Mouse (Mus musculus) forebrain, embryonic 10.5 days (tissue): ENCODE results near the gene Sned1. TPM values are rescaled to one million over a fixed set of nuclear protein-coding genes. Genes with fewer than 3 reads are reported as not detected.
A peak's percentile ranks its signal among the peaks of the same experiment; 100 is the strongest.
"Not testable (repeated sequence)": the region's sequence is repeated elsewhere in the genome, so short reads cannot be mapped to it uniquely, and the experiment has no call there.

Source experiments
- DNase-seq: peaks from one replicate; pipeline ENCODE4 v3.0.0-alpha.2; 2017; ENCODE audit warnings: low spot score; ENCODE audit errors: extremely low spot score
- H3K27ac ChIP-seq: fragments of 300-500 bp; sonication (generic); 2 replicates; pipeline ENCODE4 v1.5.1; 2016; ENCODE audit warnings: mild to moderate bottlenecking
- H3K27me3 ChIP-seq: fragments of 300-500 bp; sonication (generic); 2 replicates; pipeline ENCODE4 v1.6.1; 2016; ENCODE audit warnings: mild to moderate bottlenecking; ENCODE audit not compliant: poor library complexity, severe bottlenecking
- H3K36me3 ChIP-seq: fragments of 300-500 bp; sonication (generic); replicated peaks from 2 replicates; pipeline ENCODE4 v1.6.1; 2016; ENCODE audit warnings: mild to moderate bottlenecking, moderate library complexity
- H3K4me1 ChIP-seq: fragments of 300-500 bp; sonication (generic); 2 replicates; pipeline ENCODE4 v1.6.1; 2016
- H3K4me3 ChIP-seq: fragments of 300-500 bp; sonication (generic); 2 replicates; pipeline ENCODE4 v1.5.1; 2016; ENCODE audit warnings: mild to moderate bottlenecking, moderate library complexity
- H3K9me3 ChIP-seq: fragments of 300-500 bp; sonication (generic); 2 replicates; pipeline ENCODE4 v1.6.1; 2016; ENCODE audit warnings: mild to moderate bottlenecking, moderate library complexity
- WGBS: fragments of 180-500 bp; shearing (Covaris S2); methylation state at CpG from one replicate; pipeline ENCODE4 v1.1.7; 2016; 5-methylcytosine and 5-hydroxymethylcytosine counted together
- polyA plus RNA-seq: library from polyadenylated mRNA; unstranded; fragments of >200 nt; fragmentation: Nextera tagmentation; extraction: Ambion mirVana; gene quantifications from 2 replicates; pipeline ENCODE4 v1.2.1, GENCODE M21; 2016

Sned1 gene
- polyA plus RNA-seq, 1 experiment from 2014 or later = 1.9 TPM

DNA sequence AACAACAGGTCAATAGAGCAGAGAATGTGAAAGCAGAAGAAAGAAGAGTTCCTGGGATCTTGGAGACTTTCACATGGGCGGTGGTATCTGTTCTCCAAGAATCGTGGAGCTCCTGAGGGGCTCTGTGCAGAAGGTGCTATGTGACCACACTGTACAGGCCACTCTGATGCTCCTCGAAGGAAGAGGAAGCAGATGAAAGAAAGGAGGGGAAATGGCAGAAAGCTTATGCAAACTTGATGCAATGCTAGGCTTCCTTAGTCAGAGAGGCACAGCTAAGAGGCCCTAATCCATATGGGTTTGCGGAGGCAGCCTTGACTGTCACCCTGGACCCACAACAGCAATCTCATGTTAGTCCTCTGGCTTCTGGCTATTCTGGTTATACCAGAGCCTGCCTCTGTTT is 55.3 kb downstream of the Sned1 start:
- peaks cover 7% of the 10 kb centered on the region for H3K36me3 ChIP-seq
- no peak overlapping the region for H3K4me3 ChIP-seq
- 86% methylated on average over 4 of the region's 4 CpGs for WGBS
- no peaks in the 10 kb centered on the region for H3K9me3 ChIP-seq
- no peak overlapping the region for H3K27ac ChIP-seq
- no peaks in the 10 kb centered on the region for H3K4me1 ChIP-seq
- no peaks in the 10 kb centered on the region for H3K27me3 ChIP-seq
- DNase-seq = no peak

- H3K36me3 ChIP-seq = peaks cover 13% of the 10 kb centered on the region
- H3K27me3 ChIP-seq = no peaks in the 10 kb centered on the region
- no peaks in the 10 kb centered on the region for H3K4me1 ChIP-seq
- WGBS = 90% methylated on average over 1 of the region's 1 CpGs
- no peak overlapping the region for H3K27ac ChIP-seq
- DNase-seq = no peak
- H3K4me3 ChIP-seq = no peak overlapping the region
- no peaks in the 10 kb centered on the region for H3K9me3 ChIP-seq
These were observed 56.0 kb downstream of the Sned1 start for GRCm38 (mm10) chr1:93291591-93291990.

GRCm38 (mm10) chr1:93292006-93292405 is 56.4 kb downstream of the Sned1 start:
- Histone ChIP-seq H3K4me1 (no peaks in the 10 kb centered on the region), H3K27me3 (no peaks in the 10 kb centered on the region), H3K36me3 (peaks cover 17% of the 10 kb centered on the region), H3K9me3 (no peaks in the 10 kb centered on the region), H3K27ac (no peak overlapping the region), H3K4me3 (no peak overlapping the region)
- 81% methylated on average over 8 of the region's 8 CpGs for WGBS
- DNase-seq = no peak

DNA sequence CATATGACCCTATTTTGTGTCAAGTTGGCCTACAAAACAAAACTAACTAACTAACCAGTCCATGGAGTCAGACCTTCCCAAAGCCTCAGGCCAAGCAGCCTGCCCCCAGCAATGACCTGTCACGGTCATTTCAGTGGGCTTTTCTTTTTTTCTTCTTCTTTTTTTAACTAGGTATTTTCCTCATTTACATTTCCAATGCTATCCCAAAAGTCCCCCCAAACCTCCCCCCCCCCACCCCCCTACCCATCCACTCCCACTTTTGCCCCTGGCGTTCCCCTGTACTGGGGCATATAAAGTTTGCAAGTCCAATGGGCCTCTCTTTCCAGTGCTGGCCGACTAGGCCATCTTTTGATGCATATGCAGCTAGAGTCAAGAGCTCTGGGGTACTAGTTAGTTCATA is 58.9 kb downstream of the Sned1 start:
- WGBS = 87% methylated on average over 3 of the region's 3 CpGs
- not testable (repeated sequence) for DNase-seq, H3K27ac ChIP-seq, H3K4me1 ChIP-seq, H3K4me3 ChIP-seq, H3K27me3 ChIP-seq, H3K9me3 ChIP-seq
- H3K36me3 ChIP-seq = peaks cover 40% of the 10 kb centered on the region

- H3K4me3 ChIP-seq = no peak overlapping the region
- 89% methylated on average over 4 of the region's 4 CpGs for WGBS
- no peaks in the 10 kb centered on the region for H3K27me3 ChIP-seq
- no peaks in the 10 kb centered on the region for H3K9me3 ChIP-seq
- peaks cover 93% of the 10 kb centered on the region for H3K36me3 ChIP-seq
- no peak for DNase-seq
- H3K27ac ChIP-seq = no peak overlapping the region
- H3K4me1 ChIP-seq = peaks cover 2% of the 10 kb centered on the region
These were observed 64.2 kb downstream of the Sned1 start for GRCm38 (mm10) chr1:93299791-93300190.

GRCm38 (mm10) chr1:93300578-93300977 is 64.9 kb downstream of the Sned1 start:
- H3K4me1 ChIP-seq = peaks cover 8% of the 10 kb centered on the region
- no peaks in the 10 kb centered on the region for H3K27me3 ChIP-seq
- H3K36me3 ChIP-seq = peaks cover 91% of the 10 kb centered on the region
- no peaks in the 10 kb centered on the region for H3K9me3 ChIP-seq
- no peak overlapping the region for H3K27ac ChIP-seq
- no peak overlapping the region for H3K4me3 ChIP-seq
- DNase-seq = no peak
- 96% methylated on average over 3 of the region's 3 CpGs for WGBS

DNA sequence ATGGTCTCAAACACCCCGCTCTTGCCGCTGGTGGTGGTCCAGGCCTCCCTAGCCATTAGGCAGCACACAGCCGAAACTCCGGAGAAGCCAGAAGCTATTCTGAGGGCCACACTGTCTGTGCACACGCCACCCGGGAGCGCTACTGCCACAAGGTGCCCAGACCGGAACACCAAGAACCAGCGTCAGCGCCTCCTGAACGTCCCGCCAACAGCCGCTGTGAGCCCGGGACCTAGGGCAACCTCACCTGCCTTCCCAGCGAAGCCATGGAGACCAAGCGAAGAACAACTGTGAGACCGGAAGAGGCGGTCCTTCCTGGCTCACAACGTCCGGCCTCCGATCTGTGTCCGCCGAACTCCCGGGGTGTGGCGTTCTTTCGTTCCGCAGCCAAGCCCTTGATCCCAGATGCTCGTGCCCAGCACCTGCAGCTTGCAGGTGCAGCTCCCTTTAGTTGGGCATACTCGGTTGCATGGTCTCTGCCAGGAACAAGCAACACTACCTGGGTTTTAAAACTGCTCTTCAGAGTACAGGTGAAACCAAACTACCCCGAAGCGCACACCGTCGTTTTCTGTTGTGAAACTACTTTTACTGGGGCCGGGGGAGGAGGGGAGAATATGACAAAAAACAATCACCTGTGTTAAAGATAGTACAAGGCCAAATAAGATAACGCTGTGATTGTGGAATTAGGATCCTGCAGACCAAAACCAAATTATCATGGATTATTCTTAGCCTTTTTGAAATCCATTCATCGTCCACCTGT is 70.1 kb downstream of the Sned1 start, which contains the start of gene Mterf4:
Mterf4 (minus strand) TSS at position 335 of the 757 bp plus-strand sequence.
- 7% methylated on average over 36 of the region's 36 CpGs for WGBS
- H3K27ac ChIP-seq = peak within 1 kb of the TSS; percentile 86
- H3K36me3 ChIP-seq = peaks cover 71% of the 10 kb centered on the region

DNA sequence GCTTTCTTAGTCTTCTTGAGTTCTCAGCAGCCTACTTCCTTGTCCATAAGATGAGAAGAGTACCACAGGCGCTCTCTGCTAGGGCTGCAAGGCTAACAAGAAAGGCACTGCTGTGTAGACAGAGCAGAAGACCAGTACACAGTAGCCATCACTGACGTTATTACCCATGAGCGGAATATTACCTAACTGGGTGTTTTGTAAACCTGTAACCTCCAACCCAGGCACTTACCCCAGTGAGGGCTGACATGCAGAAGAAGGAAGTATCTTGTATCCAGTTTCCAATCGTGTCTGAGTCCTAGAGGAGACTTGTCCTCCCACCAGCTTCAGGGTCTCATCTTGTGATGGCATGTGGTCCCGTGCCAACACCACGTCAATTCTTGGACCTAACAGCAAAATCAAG is 88.3 kb downstream of the Sned1 start:
- no peaks in the 10 kb centered on the region for H3K9me3 ChIP-seq
- H3K4me3 ChIP-seq = no peak overlapping the region
- no peaks in the 10 kb centered on the region for H3K4me1 ChIP-seq
- no peak for DNase-seq
- WGBS = 95% methylated on average over 6 of the region's 6 CpGs
- H3K27ac ChIP-seq = no peak overlapping the region
- no peaks in the 10 kb centered on the region for H3K27me3 ChIP-seq
- peaks cover 100% of the 10 kb centered on the region for H3K36me3 ChIP-seq

More for the DNA sequence above, 70.1 kb downstream of the Sned1 start, which contains the start of gene Mterf4:
- H3K4me3 ChIP-seq = peak within 1 kb of the TSS; percentile 69
- H3K4me1 ChIP-seq = peaks cover 13% of the 10 kb centered on the region
- H3K27me3 ChIP-seq = no peaks in the 10 kb centered on the region
- peak; percentile 84 for DNase-seq
- no peaks in the 10 kb centered on the region for H3K9me3 ChIP-seq

DNA sequence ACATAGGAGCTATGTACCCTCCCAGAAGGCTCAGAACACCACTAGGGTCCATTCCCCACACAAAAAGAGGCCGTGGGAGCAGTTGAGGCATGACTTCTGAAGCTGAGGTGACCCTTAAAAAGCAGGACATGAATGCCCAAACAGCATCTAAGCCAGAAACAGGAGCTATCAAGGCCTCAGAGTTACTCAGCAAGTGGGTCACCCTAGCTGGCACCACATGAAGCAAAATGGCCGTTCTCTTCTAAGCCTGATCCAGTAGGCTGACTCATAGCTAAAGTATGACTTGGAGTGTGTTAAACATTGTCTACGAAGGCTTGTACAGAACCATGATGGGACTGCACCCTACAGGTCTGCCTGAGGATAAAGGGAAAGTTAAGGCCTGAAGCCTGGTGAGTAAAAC is 90.8 kb downstream of the Sned1 start:
- H3K4me3 ChIP-seq = no peak overlapping the region
- no peaks in the 10 kb centered on the region for H3K9me3 ChIP-seq
- peaks cover 8% of the 10 kb centered on the region; the same call in 1 of the 2 replicates for H3K4me1 ChIP-seq
- no peak overlapping the region for H3K27ac ChIP-seq
- DNase-seq = no peak
- peaks cover 100% of the 10 kb centered on the region for H3K36me3 ChIP-seq
- no peaks in the 10 kb centered on the region for H3K27me3 ChIP-seq
- WGBS = 93% methylated on average over 3 of the region's 3 CpGs

GRCm38 (mm10) chr1:93334621-93335020 is 99.0 kb downstream of the Sned1 start:
- Histone ChIP-seq H3K27ac (no peak overlapping the region), H3K4me1 (peaks cover 7% of the 10 kb centered on the region; the same call in 1 of the 2 replicates), H3K9me3 (no peaks in the 10 kb centered on the region), H3K27me3 (no peaks in the 10 kb centered on the region), H3K4me3 (no peak overlapping the region), H3K36me3 (peaks cover 80% of the 10 kb centered on the region)
- DNase-seq = no peak
- WGBS = 78% methylated on average over 2 of the region's 2 CpGs

DNA sequence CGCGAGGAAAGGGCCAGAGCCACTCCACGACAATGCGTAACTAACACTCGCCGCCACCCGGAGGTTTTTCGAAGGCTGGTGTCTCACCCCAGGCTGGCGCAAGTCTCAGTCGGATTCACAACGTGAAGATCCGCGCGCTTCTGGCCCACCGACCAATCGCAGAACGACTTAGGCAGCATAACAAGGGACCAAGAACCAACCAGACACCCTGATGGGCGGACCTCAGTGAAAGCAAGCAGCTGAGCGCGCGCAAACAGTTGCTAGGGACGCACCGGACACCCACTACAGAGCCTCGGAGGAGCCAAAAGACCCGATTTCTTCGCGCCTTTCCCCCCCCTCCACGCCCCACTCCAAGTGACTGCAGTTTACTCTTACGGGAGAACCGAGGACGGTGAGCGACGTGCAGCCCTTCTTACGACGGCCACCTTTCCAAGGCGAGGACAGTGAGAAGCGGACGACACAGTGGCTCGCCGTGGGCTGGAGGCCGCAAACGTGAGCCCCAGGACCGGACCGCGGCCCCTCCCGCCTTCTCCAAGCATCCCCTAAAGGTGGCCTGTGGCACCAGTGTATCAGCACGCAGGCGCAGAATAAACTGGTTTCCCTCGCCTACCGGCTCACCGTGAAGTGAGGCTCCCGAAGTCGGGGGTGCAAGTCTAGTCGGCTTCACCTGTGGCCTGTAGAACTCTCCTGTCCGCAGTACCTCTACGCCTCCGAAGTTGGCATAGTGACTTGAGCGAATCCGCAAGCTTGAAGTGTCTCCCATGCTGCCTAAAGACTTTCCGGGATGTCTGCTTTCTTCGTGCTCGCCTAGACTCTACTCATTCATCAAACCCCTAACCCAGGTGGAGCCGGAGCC is 107.2 kb downstream of the Sned1 start, which contains the start of the genes Ppp1r7 and Pask:
Ppp1r7 (plus strand) TSS at position 207 of the 856 bp plus-strand sequence.
Pask (minus strand) TSS at position 835 of the 856 bp plus-strand sequence.
- Histone ChIP-seq H3K9me3 (no peaks in the 10 kb centered on the region), H3K4me3 (peak within 1 kb of the TSS; percentile 88), H3K27me3 (no peaks in the 10 kb centered on the region), H3K36me3 (peaks cover 24% of the 10 kb centered on the region), H3K4me1 (peaks cover 28% of the 10 kb centered on the region), H3K27ac (peak within 1 kb of the TSS; percentile 92)
- peak; percentile 98 for DNase-seq
- WGBS = under 1% methylated on average over 63 of the region's 63 CpGs

DNA sequence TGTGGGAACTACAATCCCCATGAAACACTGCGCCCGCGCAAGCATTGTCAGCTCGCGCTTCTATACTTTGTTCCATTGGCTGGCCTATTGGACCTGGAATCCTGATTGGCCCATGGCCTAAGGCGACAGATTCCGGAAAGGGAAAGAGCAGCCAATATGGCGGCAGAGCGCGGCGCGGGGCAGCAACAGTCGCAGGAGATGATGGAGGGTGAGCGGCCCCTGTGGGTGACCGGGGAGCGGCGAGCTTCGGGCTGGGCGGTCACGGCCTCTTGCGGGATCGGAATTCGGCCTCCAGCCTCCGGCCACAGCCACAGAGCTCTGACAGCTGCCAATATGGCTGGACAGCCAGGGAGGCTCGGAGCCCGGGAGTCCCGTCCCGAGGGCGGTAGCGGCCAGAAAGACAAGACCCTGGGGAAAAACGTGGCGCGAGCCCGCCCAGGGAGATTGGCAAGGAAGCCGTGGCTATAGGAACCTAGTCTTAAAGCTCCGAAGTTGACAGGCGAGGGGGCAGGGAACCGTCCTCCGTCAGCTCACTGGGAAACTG is 107.9 kb downstream of the Sned1 start:
- DNase-seq = peak; percentile 93
- Histone ChIP-seq H3K4me1 (peaks cover 28% of the 10 kb centered on the region), H3K27ac (peak overlapping the region; percentile 92), H3K36me3 (peaks cover 31% of the 10 kb centered on the region), H3K9me3 (no peaks in the 10 kb centered on the region), H3K27me3 (no peaks in the 10 kb centered on the region), H3K4me3 (peak overlapping the region; percentile 88)
- WGBS = under 1% methylated on average over 39 of the region's 39 CpGs
